Mouse (Mus musculus) CD8-positive naive resting alpha-beta T cell, adult 2 months (primary cell): ENCODE measurements at regions not wholly inside any gene's neighbourhood (a gene's known extent, or its start where the extent isn't known, plus 50 kb on each side); places are given as distances from the start of the nearest gene placed in this dataset.

Experiments
- DNase-seq, 2 experiments: peaks; one replicate each; pipeline ENCODE4 v3.0.0; 2022; ENCODE audit warnings: low read depth in 2 of 2, low spot score in 2 of 2

GRCm38 (mm10) chr14:46532697-46533096 is 142.2 kb upstream of the Bmp4 start:
- DNase-seq: no peak

- no peak for DNase-seq
These were observed 140.0 kb upstream of the Bmp4 start for GRCm38 (mm10) chr14:46530452-46530851.

- no peak for DNase-seq
These were observed 138.7 kb upstream of the Bmp4 start for GRCm38 (mm10) chr14:46529086-46529715.

GRCm38 (mm10) chr14:46517258-46517657 is 126.8 kb upstream of the Bmp4 start:
- DNase-seq: no peak

- no peak for DNase-seq
These were observed 125.8 kb upstream of the Bmp4 start for GRCm38 (mm10) chr14:46516285-46516684.

GRCm38 (mm10) chr14:46514262-46514932 is 123.9 kb upstream of the Bmp4 start:
- no peak for DNase-seq

GRCm38 (mm10) chr14:46512118-46512517 is 121.6 kb upstream of the Bmp4 start:
- no peak for DNase-seq

- DNase-seq: no peak
These were observed 118.4 kb upstream of the Bmp4 start for GRCm38 (mm10) chr14:46508871-46509270.

- DNase-seq: no peak
These were observed 114.8 kb upstream of the Bmp4 start for GRCm38 (mm10) chr14:46505266-46505665.

GRCm38 (mm10) chr14:46491601-46492000 is 101.1 kb upstream of the Bmp4 start:
- DNase-seq: no peak

GRCm38 (mm10) chr14:46491182-46491581 is 100.7 kb upstream of the Bmp4 start:
- DNase-seq: no peak

GRCm38 (mm10) chr14:46487551-46487950 is 97.1 kb upstream of the Bmp4 start:
- DNase-seq: no peak

GRCm38 (mm10) chr14:46480396-46480795 is 89.9 kb upstream of the Bmp4 start:
- no peak for DNase-seq

- no peak for DNase-seq
These were observed 85.5 kb upstream of the Bmp4 start for GRCm38 (mm10) chr14:46475945-46476344.

- no peak for DNase-seq
These were observed 72.5 kb upstream of the Bmp4 start for GRCm38 (mm10) chr14:46462967-46463366.

GRCm38 (mm10) chr14:46461960-46462359 is 71.5 kb upstream of the Bmp4 start:
- DNase-seq: no peak

GRCm38 (mm10) chr14:46454500-46454899 is 64.0 kb upstream of the Bmp4 start:
- DNase-seq: no peak

- no peak for DNase-seq
These were observed 51.2 kb upstream of the Bmp4 start for GRCm38 (mm10) chr14:46441696-46442095.
